Mouse (Mus musculus) heart, adult 2 months (tissue): ENCODE results near the gene Kifc5b.

ENCODE experiments used
- CTCF ChIP-seq: fragments of 200-600 bp; IDR thresholded peaks from 2 replicates; pipeline ENCODE4 v1.8.1; 2022; ENCODE audit warnings: antibody characterized with exemption, mild to moderate bottlenecking, moderate library complexity
- EP300 ChIP-seq: fragments of 200-500 bp; IDR thresholded peaks from 2 replicates; pipeline ENCODE4 v1.6.1; 2011; ENCODE audit warnings: low read depth, low read length, control low read depth; ENCODE audit not compliant: insufficient read depth
- POLR2A ChIP-seq: fragments of 200-500 bp; IDR thresholded peaks from 2 replicates; pipeline ENCODE4 v1.6.1; 2011; ENCODE audit warnings: mild to moderate bottlenecking, low read depth, low read length, control low read depth; ENCODE audit not compliant: insufficient read depth

DNA sequence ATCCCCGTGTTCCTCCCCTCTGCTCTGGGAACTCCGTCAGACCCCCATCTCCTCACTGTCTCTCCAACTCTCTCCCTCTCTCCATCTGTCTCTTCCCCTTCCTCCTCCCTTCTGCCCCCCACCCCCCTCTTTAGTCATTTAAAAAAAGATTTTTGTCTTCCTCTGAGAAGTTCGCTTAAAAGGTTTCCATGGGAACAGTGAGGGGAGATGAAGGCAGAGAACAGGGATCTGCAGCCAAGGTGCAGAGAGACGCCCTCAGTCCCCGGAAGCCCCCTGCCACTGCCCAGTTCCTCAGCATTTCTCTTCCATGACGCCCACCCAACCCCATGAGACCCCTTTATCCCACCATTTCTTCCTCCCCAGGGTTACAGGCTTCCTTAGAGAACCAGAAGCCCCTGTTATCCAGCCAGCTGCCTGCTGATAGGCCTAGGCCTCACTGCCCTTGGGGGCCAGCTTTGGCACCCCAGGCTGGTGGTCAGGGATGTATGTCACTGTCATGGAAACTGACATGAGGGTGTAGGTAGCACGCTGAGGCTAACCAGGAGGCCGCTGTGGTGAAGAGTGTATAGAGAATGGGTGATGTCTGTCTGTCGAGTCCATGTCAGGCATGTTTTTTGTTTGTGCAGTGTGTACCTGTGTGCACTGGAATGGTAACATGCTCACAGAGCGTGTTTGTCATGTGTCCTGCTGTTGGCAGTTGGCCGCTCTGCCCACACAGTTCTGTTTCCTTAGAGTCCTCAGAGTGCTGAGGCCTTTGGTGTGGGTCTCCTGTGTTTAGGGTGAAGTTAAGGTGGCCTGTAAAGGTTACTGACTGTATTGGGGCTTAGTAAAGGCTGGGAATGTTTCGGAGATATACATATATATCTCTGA, 30.6 kb downstream of the Kifc5b start:
- TF ChIP-seq CTCF, result no peak
- no peak for TF ChIP-seq EP300
- TF ChIP-seq POLR2A, result no peak
